Mouse (Mus musculus): ENCODE data around the gene Gm13090. TPM values are rescaled to one million over a fixed set of nuclear protein-coding genes. Genes with fewer than 3 reads are reported as not detected.

Gene Gm13090
- polyA plus RNA-seq (2012; ENCODE audit: low replicate concordance), result not detected in 2 replicates

DNA sequence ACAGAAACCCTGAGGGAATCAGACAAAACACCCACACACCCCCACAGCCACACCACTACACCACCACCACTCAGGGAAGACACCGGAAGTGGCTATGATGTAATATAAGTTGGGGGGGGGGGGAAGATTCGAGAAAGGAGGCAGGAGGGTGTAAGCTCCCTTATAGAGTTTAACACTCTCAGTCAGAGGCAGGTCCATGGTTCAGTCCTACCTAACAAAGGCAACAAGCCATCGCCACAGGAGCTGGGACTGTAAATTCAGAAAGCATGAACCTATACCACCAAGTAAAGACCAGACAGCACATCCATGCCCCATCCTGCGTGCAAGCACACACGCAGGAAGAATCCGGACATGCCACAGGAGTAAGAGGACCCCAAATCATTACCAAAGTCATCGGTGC, at the start of gene Gm13090:
Gene Gm13090 (plus strand): TSS at position 301 of the 400 bp plus-strand sequence.

DNA sequence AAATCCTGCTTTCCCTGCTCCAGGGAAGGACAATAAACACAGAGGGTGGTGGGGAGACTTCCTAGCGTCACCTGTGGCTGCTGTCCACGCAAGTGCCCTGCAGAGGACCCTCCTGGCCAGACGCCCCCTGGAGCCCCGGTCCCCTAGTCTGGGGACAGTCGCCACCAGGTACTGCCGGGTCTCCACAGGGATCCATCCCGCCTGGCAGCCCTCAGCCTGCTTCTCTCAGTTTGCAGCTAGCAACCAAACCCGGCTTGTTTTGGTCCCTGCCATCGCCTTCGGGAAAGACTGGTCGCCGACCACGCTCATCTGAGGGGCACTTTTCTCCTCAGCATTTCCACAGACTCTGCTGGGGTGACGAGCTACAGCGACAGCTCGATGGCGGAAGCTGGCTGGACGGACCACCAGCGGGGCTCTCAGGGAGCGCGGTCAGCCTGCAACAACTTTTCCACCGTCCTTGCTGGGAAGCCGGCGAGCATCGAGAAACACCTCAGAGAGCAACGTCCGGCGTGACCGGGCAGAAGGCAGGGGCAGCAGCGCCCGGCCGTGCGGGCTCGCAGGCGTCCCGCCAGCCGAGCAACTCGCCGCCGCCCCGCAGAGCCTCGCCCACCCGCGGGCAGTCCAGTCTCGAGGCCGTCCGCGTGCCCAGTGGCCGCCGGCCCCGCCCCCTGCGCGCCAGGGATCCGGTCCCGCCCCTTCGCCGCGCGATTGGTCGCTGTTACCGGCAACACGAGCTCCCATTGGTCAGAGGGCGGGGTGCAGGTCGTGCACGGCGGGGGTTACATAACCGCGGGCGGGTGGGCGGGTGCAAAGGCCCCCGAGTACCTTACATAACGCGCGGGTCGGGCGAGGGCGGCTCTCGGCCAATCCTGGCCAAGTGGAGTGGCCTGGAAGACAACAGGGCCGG, 45.1 kb upstream of the Gm13090 start, which contains the start of gene Per3:
Gene Per3 (minus strand): TSS at position 629 of the 907 bp plus-strand sequence.

GRCm38 (mm10) chr4:151057347-151058321, 31.7 kb upstream of the Gm13090 start, which contains the start of gene Vamp3:
Gene Vamp3, minus strand, starts transcription at chr4:151057963.

Other genes starting within 250 kb of the Gm13090 start
- gene Errfi1, start 235.7 kb upstream of the Gm13090 start, polyA plus RNA-seq (2012; ENCODE audit: low replicate concordance), result 0.16 and 0.36 TPM in 2 replicates
- gene Park7, start 175.1 kb upstream of the Gm13090 start, polyA plus RNA-seq (2012; ENCODE audit: low replicate concordance), result 50.6 and 74.3 TPM in 2 replicates
- 0.62 and 1.0 TPM in 2 replicates for gene Tnfrsf9, start 175.0 kb upstream of the Gm13090 start, polyA plus RNA-seq (2012; ENCODE audit: low replicate concordance)
- not detected in 2 replicates for gene Uts2, start 92.5 kb upstream of the Gm13090 start, polyA plus RNA-seq (2012; ENCODE audit: low replicate concordance)
- gene Per3, start 44.9 kb upstream of the Gm13090 start, polyA plus RNA-seq (2012; ENCODE audit: low replicate concordance), result 3.9 and 4.1 TPM in 2 replicates
- gene Vamp3, start 31.6 kb upstream of the Gm13090 start, polyA plus RNA-seq (2012; ENCODE audit: low replicate concordance), result 2.1 and 5.0 TPM in 2 replicates

All from leukemia stem cell, adult 10-12 weeks (primary cell).